Mouse (Mus musculus) limb, embryonic 10.5 days (tissue): ENCODE measurements around the gene Ebf1. TPM values are rescaled to one million over a fixed set of nuclear protein-coding genes. Genes with fewer than 3 reads are reported as not detected.

Experiments used
- DNase-seq: peaks from one replicate; pipeline ENCODE4 v3.0.0-alpha.2; 2017; ENCODE audit warnings: low spot score
- H3K27ac ChIP-seq: fragments of 300-500 bp; sonication (generic); 2 replicates; pipeline ENCODE4 v1.5.1; 2016; ENCODE audit warnings: mild to moderate bottlenecking
- H3K27me3 ChIP-seq: fragments of 300-500 bp; sonication (generic); 2 replicates; pipeline ENCODE4 v1.6.1; 2016; ENCODE audit warnings: low read depth, mild to moderate bottlenecking; ENCODE audit not compliant: poor library complexity, severe bottlenecking
- H3K36me3 ChIP-seq: fragments of 300-500 bp; sonication (generic); 2 replicates; pipeline ENCODE4 v1.6.1; 2016; ENCODE audit warnings: mild to moderate bottlenecking, moderate library complexity
- H3K4me1 ChIP-seq: fragments of 300-500 bp; sonication (generic); 2 replicates; pipeline ENCODE4 v1.6.1; 2016
- H3K4me3 ChIP-seq: fragments of 300-500 bp; sonication (generic); 2 replicates; pipeline ENCODE4 v1.5.1; 2016; ENCODE audit warnings: mild to moderate bottlenecking, moderate library complexity
- H3K9me3 ChIP-seq: fragments of 300-500 bp; sonication (generic); replicated peaks from 2 replicates; pipeline ENCODE4 v1.6.1; 2016; ENCODE audit warnings: mild to moderate bottlenecking
- WGBS: fragments of 180-500 bp; shearing (Covaris S2); methylation state at CpG from one replicate; pipeline ENCODE4 v1.1.7; 2016; 5-methylcytosine and 5-hydroxymethylcytosine counted together
- polyA plus RNA-seq: library from polyadenylated mRNA; unstranded; fragments of >200 nt; fragmentation: Nextera tagmentation; extraction: Ambion mirVana; gene quantifications from 2 replicates; pipeline ENCODE4 v1.2.1, GENCODE M21; 2016

Ebf1 gene
- polyA plus RNA-seq, 1 experiment from 2014 or later: 23.8 TPM

DNA sequence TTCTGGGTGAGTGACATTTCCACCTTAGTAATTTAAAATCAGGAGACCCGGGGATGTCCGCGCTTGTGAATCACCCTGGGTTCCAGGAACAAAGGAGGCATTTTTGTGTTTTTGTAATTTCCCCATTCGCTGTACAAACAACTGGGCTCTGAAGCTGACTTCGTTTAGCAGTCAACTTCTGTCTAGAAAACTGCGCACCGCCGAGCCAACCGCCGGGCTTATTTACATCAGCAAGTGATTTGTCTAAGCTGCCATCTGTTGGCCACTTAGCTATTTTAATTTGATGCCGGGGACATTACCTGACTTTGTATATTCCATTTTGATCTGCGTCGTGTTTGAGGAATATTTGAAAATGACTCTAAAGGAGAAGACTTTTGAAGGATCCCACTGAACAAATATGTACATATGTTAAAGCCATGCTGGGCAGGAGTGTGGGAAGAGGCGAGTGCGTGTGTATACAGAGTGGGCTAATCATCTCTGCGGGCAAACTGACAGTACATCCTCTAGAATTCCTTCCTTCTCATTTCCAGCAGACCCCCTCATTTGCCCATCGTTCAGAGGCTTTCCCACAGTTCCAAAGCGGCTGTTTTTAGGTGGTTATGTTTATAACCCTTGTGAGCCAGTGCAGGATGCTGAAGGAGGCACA lies 216.4 kb downstream of the Ebf1 start:
- no peak for DNase-seq
- Histone ChIP-seq H3K4me3 (peak overlapping the region; percentile 18), H3K4me1 (peaks cover 22% of the 10 kb centered on the region), H3K9me3 (no peaks in the 10 kb centered on the region), H3K27ac (no peak overlapping the region), H3K36me3 (no peaks in the 10 kb centered on the region), H3K27me3 (peaks cover 40% of the 10 kb centered on the region)
- WGBS: 45% methylated on average over 18 of the region's 18 CpGs

DNA sequence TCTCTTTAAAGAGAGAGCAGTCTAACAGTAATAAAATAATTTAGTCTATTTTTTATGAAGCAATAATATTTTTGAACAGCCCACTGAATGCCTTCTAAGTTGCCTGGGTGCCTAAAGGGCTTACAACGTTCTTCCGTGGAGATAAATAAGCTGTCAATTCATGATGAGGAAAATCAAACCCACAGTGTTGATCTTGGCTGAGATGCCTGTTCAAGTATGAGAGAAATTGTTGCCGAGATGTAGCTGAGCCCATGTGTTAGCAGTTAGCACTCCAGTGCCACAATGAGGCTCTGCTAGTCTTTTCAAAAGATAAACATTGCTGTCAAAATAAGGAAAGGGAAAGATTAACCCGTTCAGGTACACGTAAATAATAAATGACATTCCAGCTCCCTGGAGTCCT lies 218.0 kb downstream of the Ebf1 start:
- peaks cover 22% of the 10 kb centered on the region for H3K4me1 ChIP-seq
- H3K9me3 ChIP-seq: no peaks in the 10 kb centered on the region
- peaks cover 32% of the 10 kb centered on the region for H3K27me3 ChIP-seq
- 47% methylated on average over 5 of the region's 5 CpGs for WGBS
- no peak for DNase-seq
- no peaks in the 10 kb centered on the region for H3K36me3 ChIP-seq
- H3K4me3 ChIP-seq: no peak overlapping the region
- no peak overlapping the region for H3K27ac ChIP-seq

GRCm38 (mm10) chr11:44837592-44837991 lies 220.5 kb downstream of the Ebf1 start:
- Histone ChIP-seq H3K36me3 (no peaks in the 10 kb centered on the region), H3K4me3 (no peak overlapping the region), H3K27me3 (peaks cover 32% of the 10 kb centered on the region), H3K9me3 (no peaks in the 10 kb centered on the region), H3K27ac (no peak overlapping the region), H3K4me1 (peaks cover 21% of the 10 kb centered on the region)
- DNase-seq: no peak
- 95% methylated on average over 2 of the region's 2 CpGs for WGBS

GRCm38 (mm10) chr11:44841127-44842056 lies 224.3 kb downstream of the Ebf1 start:
- H3K27ac ChIP-seq: no peak overlapping the region
- peaks cover 15% of the 10 kb centered on the region; the same call in 1 of the 2 replicates for H3K27me3 ChIP-seq
- H3K36me3 ChIP-seq: no peaks in the 10 kb centered on the region
- no peak for DNase-seq
- H3K4me1 ChIP-seq: peaks cover 9% of the 10 kb centered on the region
- no peak overlapping the region for H3K4me3 ChIP-seq
- no peaks in the 10 kb centered on the region for H3K9me3 ChIP-seq
- 54% methylated on average over 14 of the region's 14 CpGs for WGBS

DNA sequence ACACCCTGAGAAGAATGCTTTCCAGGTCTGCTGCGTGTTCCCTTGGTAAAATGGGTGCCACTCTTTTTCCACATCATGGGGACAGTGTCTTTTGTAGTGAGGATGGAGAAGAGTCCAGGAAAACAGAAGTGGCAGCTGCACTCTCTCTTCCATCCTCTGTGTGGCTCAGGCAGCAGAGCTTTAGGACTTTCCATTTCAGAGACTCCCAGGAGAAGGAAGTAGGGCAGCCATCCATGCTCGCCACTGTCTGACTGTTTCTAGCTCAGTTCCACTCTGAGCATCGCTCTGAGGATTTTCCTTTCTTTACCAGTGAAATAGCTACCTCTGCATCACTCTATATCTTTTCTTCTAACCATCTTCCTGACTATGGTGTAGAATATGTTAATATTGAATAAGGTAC lies 234.8 kb downstream of the Ebf1 start:
- no peaks in the 10 kb centered on the region for H3K36me3 ChIP-seq
- H3K27me3 ChIP-seq: no peaks in the 10 kb centered on the region
- DNase-seq: no peak
- no peaks in the 10 kb centered on the region for H3K9me3 ChIP-seq
- WGBS: 87% methylated on average over 3 of the region's 3 CpGs
- no peak overlapping the region for H3K27ac ChIP-seq
- no peaks in the 10 kb centered on the region for H3K4me1 ChIP-seq
- no peak overlapping the region for H3K4me3 ChIP-seq

DNA sequence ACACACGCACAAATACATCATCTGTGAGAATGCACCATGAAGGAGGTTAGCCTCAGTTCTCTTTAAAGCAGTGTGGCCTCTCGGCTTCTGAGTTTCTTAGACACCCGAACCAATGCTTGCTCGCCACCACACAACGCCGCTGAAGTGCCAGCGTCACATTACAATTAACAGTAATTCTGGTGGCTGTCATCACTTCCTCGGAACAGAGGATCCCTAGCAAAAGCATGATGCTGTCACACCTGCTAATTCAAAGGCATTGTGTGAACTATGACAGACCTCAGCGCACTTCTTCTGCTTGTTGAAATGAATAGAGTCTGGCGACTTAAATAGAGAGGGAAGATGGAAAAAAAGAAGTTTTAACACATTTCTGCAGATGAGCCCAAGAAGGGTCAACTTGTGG lies 235.8 kb downstream of the Ebf1 start:
- H3K4me1 ChIP-seq: no peaks in the 10 kb centered on the region
- WGBS: 86% methylated on average over 10 of the region's 10 CpGs
- no peak overlapping the region for H3K4me3 ChIP-seq
- no peaks in the 10 kb centered on the region for H3K9me3 ChIP-seq
- DNase-seq: no peak
- no peaks in the 10 kb centered on the region for H3K27me3 ChIP-seq
- H3K27ac ChIP-seq: no peak overlapping the region
- no peaks in the 10 kb centered on the region for H3K36me3 ChIP-seq

- no peak for DNase-seq
- 91% methylated on average over 7 of the region's 7 CpGs for WGBS
- no peaks in the 10 kb centered on the region for H3K36me3 ChIP-seq
- H3K27ac ChIP-seq: no peak overlapping the region
- no peaks in the 10 kb centered on the region for H3K27me3 ChIP-seq
- no peaks in the 10 kb centered on the region for H3K9me3 ChIP-seq
- H3K4me1 ChIP-seq: no peaks in the 10 kb centered on the region
- no peak overlapping the region for H3K4me3 ChIP-seq
Observed at GRCm38 (mm10) chr11:44854496-44854895, 237.4 kb downstream of the Ebf1 start.

DNA sequence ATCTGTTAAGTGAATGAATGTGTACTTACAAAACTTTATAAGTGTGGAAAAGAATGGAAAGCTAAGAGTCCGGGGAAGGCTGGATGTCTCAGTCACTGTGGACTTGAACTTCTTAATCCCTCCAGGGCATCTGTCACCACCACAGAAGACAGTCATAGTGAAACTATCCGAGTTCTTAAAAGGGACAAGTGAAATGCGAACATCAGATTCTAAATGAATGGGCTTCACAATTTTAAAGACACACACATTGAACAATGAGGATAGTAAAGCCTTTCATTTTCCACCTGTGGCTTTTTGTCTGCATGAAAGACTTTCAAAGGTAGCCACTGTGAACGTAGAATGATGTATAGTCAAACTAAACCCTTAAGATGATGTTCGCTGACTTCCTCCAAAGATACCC lies 244.0 kb downstream of the Ebf1 start:
- no peak for DNase-seq
- peaks cover 11% of the 10 kb centered on the region; the same call in 1 of the 2 replicates for H3K4me1 ChIP-seq
- 88% methylated on average over 5 of the region's 5 CpGs for WGBS
- no peaks in the 10 kb centered on the region for H3K36me3 ChIP-seq
- no peaks in the 10 kb centered on the region for H3K9me3 ChIP-seq
- H3K27ac ChIP-seq: no peak overlapping the region
- H3K4me3 ChIP-seq: no peak overlapping the region
- H3K27me3 ChIP-seq: no peaks in the 10 kb centered on the region

- no peak for DNase-seq
- H3K36me3 ChIP-seq: no peaks in the 10 kb centered on the region
- 76% methylated on average over 8 of the region's 8 CpGs for WGBS
- peaks cover 20% of the 10 kb centered on the region; the same call in 1 of the 2 replicates for H3K4me1 ChIP-seq
- no peaks in the 10 kb centered on the region; the same call in 1 of the 2 replicates for H3K27me3 ChIP-seq
- H3K4me3 ChIP-seq: no peak overlapping the region
- H3K9me3 ChIP-seq: no peaks in the 10 kb centered on the region
- H3K27ac ChIP-seq: no peak overlapping the region
Observed at GRCm38 (mm10) chr11:44863910-44864309, 246.8 kb downstream of the Ebf1 start.

DNA sequence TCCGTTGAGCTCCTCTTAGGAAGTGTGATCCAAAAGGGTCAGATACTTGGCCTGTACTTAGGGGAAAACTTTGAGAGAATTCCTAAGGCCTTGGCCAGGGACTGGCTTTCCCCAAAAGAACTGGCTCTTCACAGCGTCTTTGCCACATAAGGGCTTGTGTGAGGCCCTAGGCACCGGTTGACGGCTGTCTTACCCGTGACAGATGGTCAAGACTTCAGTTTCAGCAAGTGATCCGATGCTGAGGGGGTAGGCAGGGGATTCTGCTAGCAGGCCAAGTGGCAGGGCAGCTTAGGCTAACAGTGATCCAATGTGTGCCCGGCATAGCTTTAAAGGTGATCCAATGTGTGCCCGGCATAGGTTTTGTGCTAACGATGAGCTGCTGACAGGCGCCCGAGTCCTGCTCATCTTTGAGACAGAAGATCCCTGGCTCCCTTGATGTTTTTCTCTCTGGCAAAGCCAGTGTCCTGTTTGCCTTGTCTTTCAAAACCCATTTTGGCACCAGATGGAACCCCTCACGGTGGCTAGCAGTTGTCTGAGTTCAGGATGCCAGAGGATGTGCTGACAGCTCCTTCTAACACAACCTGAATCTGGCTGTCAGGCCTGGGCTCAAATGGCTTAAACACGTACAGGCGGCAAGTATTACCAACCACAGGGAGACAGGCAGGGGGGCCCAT lies 249.5 kb downstream of the Ebf1 start:
- Histone ChIP-seq H3K4me1 (peaks cover 20% of the 10 kb centered on the region; the same call in 1 of the 2 replicates), H3K4me3 (no peak overlapping the region), H3K36me3 (no peaks in the 10 kb centered on the region), H3K9me3 (no peaks in the 10 kb centered on the region), H3K27ac (no peak overlapping the region), H3K27me3 (no peaks in the 10 kb centered on the region; the same call in 1 of the 2 replicates)
- WGBS: 75% methylated on average over 14 of the region's 14 CpGs
- DNase-seq: no peak

GRCm38 (mm10) chr11:44867433-44867832 lies 250.3 kb downstream of the Ebf1 start:
- H3K4me3 ChIP-seq: no peak overlapping the region
- WGBS: 76% methylated on average over 4 of the region's 4 CpGs

DNA sequence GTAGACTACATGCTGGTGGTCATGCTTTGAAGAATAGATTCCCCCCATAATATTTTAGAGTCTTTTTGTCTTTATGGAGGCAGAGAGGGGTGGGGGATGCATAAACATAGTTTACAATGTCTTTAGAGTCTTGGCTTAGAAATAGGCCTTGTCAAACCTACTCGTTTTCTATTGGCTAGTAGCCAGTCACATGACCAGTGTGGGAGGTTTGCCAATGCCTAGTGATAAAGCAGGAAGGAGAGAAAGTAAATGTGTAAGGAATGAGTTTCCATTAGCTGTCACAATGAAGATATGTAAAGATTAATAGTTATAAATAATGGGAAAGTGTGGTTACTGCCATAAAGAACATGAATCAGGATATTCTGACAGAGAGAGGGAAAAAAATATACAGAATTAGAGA lies 256.8 kb downstream of the Ebf1 start:
- no peak for DNase-seq
- Histone ChIP-seq H3K9me3 (no peaks in the 10 kb centered on the region), H3K27me3 (no peaks in the 10 kb centered on the region), H3K4me3 (no peak overlapping the region), H3K36me3 (no peaks in the 10 kb centered on the region), H3K4me1 (no peaks in the 10 kb centered on the region), H3K27ac (no peak overlapping the region)
- 93% methylated on average over 1 of the region's 1 CpGs for WGBS

More at GRCm38 (mm10) chr11:44867433-44867832, 250.3 kb downstream of the Ebf1 start:
- DNase-seq: no peak
- Histone ChIP-seq H3K27ac (no peak overlapping the region), H3K36me3 (no peaks in the 10 kb centered on the region), H3K4me1 (peaks cover 20% of the 10 kb centered on the region; the same call in 1 of the 2 replicates), H3K27me3 (no peaks in the 10 kb centered on the region; the same call in 1 of the 2 replicates), H3K9me3 (no peaks in the 10 kb centered on the region)

- Histone ChIP-seq H3K36me3 (no peaks in the 10 kb centered on the region), H3K9me3 (no peaks in the 10 kb centered on the region), H3K27ac (no peak overlapping the region), H3K27me3 (no peaks in the 10 kb centered on the region), H3K4me1 (no peaks in the 10 kb centered on the region), H3K4me3 (no peak overlapping the region)
- DNase-seq: no peak
- WGBS: 86% methylated on average over 3 of the region's 3 CpGs
Observed at GRCm38 (mm10) chr11:44875171-44875570, 258.1 kb downstream of the Ebf1 start.
